Mouse (Mus musculus) erythroblast, adult 5-6 weeks (primary cell): Measurements from ENCODE around the gene Tmem59. TPM values are rescaled to one million over a fixed set of nuclear protein-coding genes. Genes with fewer than 3 reads are reported as not detected.
A peak's percentile ranks its signal among the peaks of the same experiment; 100 is the strongest.

ENCODE experiments used
- ATAC-seq: replicated peaks from 2 replicates; pipeline ENCODE4 v1.8.0; 2016; ENCODE audit warnings: moderate number of reproducible peaks, mild to moderate bottlenecking, moderate TSS enrichment, inconsistent platforms; ENCODE audit not compliant: poor library complexity, low FRiP score, severe bottlenecking
- total RNA-seq, 2 experiments: library from RNA; stranded (forward) in 1 of 2; stranded (reverse) in 1 of 2; fragments of 150-400 nt in 1 of 2; fragments of 200-764, 138-1000 nt in 1 of 2; gene quantifications; 2 replicates each; pipeline versions ENCODE4 v1.2.3 to v1.2.4; 2015 to 2017; ENCODE audit warnings: low replicate concordance in 2 of 2

The Tmem59 gene
- total RNA-seq, 2 experiments from 2014 or later = 124 to 147 TPM

- ATAC-seq = peak; percentile 48
These were observed 761 bp downstream of the Tmem59 start, which contains the start of gene Tceanc2 for GRCm38 (mm10) chr4:107178830-107179490. Tceanc2 (minus strand) TSS chr4:107179116.

- no peak for ATAC-seq
These were observed 1.4 kb downstream of the Tmem59 start for GRCm38 (mm10) chr4:107179561-107179960.

- no peak for ATAC-seq
These were observed 2.5 kb downstream of the Tmem59 start for GRCm38 (mm10) chr4:107180746-107181145.

GRCm38 (mm10) chr4:107181866-107182265, 3.7 kb downstream of the Tmem59 start:
- ATAC-seq = no peak

GRCm38 (mm10) chr4:107182796-107183195, 4.6 kb downstream of the Tmem59 start:
- no peak for ATAC-seq

- ATAC-seq = no peak
These were observed 5.0 kb downstream of the Tmem59 start for GRCm38 (mm10) chr4:107183203-107183602.

GRCm38 (mm10) chr4:107185703-107186102, 7.5 kb downstream of the Tmem59 start:
- ATAC-seq = no peak

- ATAC-seq = no peak
These were observed 15.6 kb downstream of the Tmem59 start for GRCm38 (mm10) chr4:107193841-107194240.

- ATAC-seq = no peak
These were observed 18.3 kb downstream of the Tmem59 start for GRCm38 (mm10) chr4:107196454-107196853.

- ATAC-seq = no peak
These were observed 19.9 kb downstream of the Tmem59 start for GRCm38 (mm10) chr4:107198072-107198471.

- ATAC-seq = no peak
These were observed 23.6 kb downstream of the Tmem59 start for GRCm38 (mm10) chr4:107201779-107202178.

- no peak for ATAC-seq
These were observed 24.8 kb downstream of the Tmem59 start for GRCm38 (mm10) chr4:107203001-107203400.

GRCm38 (mm10) chr4:107207016-107207415, 28.8 kb downstream of the Tmem59 start:
- ATAC-seq = no peak

GRCm38 (mm10) chr4:107208880-107209279, 30.7 kb downstream of the Tmem59 start, which contains the start of gene Ldlrad1:
Ldlrad1 (plus strand) TSS chr4:107209180.
- no peak for ATAC-seq

GRCm38 (mm10) chr4:107210483-107211097, 32.4 kb downstream of the Tmem59 start:
- no peak for ATAC-seq

GRCm38 (mm10) chr4:107211465-107211864, 33.3 kb downstream of the Tmem59 start:
- ATAC-seq = no peak

- ATAC-seq = no peak
These were observed 33.7 kb downstream of the Tmem59 start for GRCm38 (mm10) chr4:107211936-107212335.

GRCm38 (mm10) chr4:107213279-107214011, 35.2 kb downstream of the Tmem59 start:
- no peak for ATAC-seq

GRCm38 (mm10) chr4:107217574-107217973, 39.4 kb downstream of the Tmem59 start:
- peak; percentile 93 for ATAC-seq

GRCm38 (mm10) chr4:107221524-107221923, 43.3 kb downstream of the Tmem59 start:
- no peak for ATAC-seq
